Mouse (Mus musculus) intestine, postnatal 0 days (tissue): ENCODE results near the gene 9530003J23Rik. TPM values are rescaled to one million over a fixed set of nuclear protein-coding genes. Genes with fewer than 3 reads are reported as not detected.

ENCODE experiments used
- ATAC-seq: fragments of 200-750 bp; cut with Nextera tagmentation; 2 replicates; pipeline ENCODE4 v1.8.0; 2017; ENCODE audit warnings: mild to moderate bottlenecking, moderate TSS enrichment, moderate library complexity
- H3K27ac ChIP-seq: fragments of 300-500 bp; sonication (generic); 2 replicates; pipeline ENCODE4 v1.5.1; 2014; ENCODE audit warnings: mild to moderate bottlenecking, low read depth, low read length, moderate library complexity
- H3K27me3 ChIP-seq: fragments of 300-500 bp; sonication (generic); replicated peaks from 2 replicates; pipeline ENCODE4 v1.6.1; 2014; ENCODE audit warnings: low read length, mixed read lengths; ENCODE audit not compliant: control insufficient read depth, insufficient read depth
- H3K36me3 ChIP-seq: fragments of 300-500 bp; sonication (generic); 2 replicates; pipeline ENCODE4 v1.6.1; 2014; ENCODE audit warnings: mild to moderate bottlenecking, moderate library complexity; ENCODE audit not compliant: control insufficient read depth, insufficient read depth
- H3K4me1 ChIP-seq: fragments of 300-500 bp; sonication (generic); replicated peaks from 2 replicates; pipeline ENCODE4 v1.6.1; 2014; ENCODE audit warnings: antibody characterized with exemption, low read length, mixed read lengths; ENCODE audit not compliant: control insufficient read depth, insufficient read depth
- H3K4me2 ChIP-seq: fragments of 300-500 bp; sonication (generic); replicated peaks from 2 replicates; pipeline ENCODE4 v1.6.1; 2014; ENCODE audit warnings: low read depth, mild to moderate bottlenecking, moderate library complexity
- H3K4me3 ChIP-seq: fragments of 300-500 bp; sonication (generic); 2 replicates; pipeline ENCODE4 v1.5.1; 2014; ENCODE audit warnings: low read depth, low read length
- H3K9ac ChIP-seq: fragments of 300-500 bp; sonication (generic); 2 replicates; pipeline ENCODE4 v1.6.1; 2014; ENCODE audit warnings: mild to moderate bottlenecking, low read depth, low read length
- H3K9me3 ChIP-seq: fragments of 300-500 bp; sonication (generic); 2 replicates; pipeline ENCODE4 v1.6.1; 2016; ENCODE audit warnings: mixed run types; ENCODE audit not compliant: control insufficient read depth
- CTCF ChIP-seq: sonication (generic); IDR thresholded peaks from 2 replicates; pipeline ENCODE4 v1.5.1; 2016; ENCODE audit warnings: low read depth, mild to moderate bottlenecking, control low read depth, antibody characterized with exemption, moderate library complexity
- WGBS: fragments of 180-500 bp; shearing (Covaris S2); extraction: QIAGEN DNeasy Blood & Tissue Kit; methylation state at CpG from one replicate; pipeline ENCODE4 v1.1.7; 2014; 5-methylcytosine and 5-hydroxymethylcytosine counted together
- polyA plus RNA-seq: library from polyadenylated mRNA; unstranded; fragments of >200 nt; fragmentation: Nextera tagmentation; extraction: Ambion mirVana; gene quantifications from 2 replicates; pipeline ENCODE4 v1.2.1, GENCODE M21; 2015

Gene 9530003J23Rik
- polyA plus RNA-seq, 1 experiment from 2014 or later, result not detected

DNA sequence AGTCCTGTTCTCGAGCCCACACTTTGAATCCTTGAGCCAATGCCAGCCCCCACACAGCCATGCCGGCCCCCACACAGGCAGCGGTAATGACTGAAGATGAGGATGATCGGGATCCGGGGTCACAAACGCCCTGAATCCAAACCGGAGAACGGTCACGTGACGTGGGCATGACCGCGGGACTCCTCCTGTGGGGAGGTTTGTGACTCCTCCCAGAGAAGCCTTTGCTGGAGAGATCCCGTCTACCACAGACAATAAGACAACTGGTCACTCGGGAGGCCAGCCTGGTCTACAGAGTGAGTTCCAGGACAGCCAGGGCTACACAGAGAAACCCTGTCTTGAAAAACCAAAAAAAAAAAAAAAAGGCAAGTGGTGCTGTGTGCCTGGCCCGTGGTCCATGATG lies 30.3 kb downstream of the 9530003J23Rik start:
- no peaks in the 10 kb centered on the region; the same call in 1 of the 2 replicates for H3K4me1 ChIP-seq
- H3K27me3 ChIP-seq, result no peaks in the 10 kb centered on the region
- no peak overlapping the region for H3K4me2 ChIP-seq
- no peaks in the 10 kb centered on the region for H3K9me3 ChIP-seq
- no peak overlapping the region for H3K27ac ChIP-seq
- no peak for ATAC-seq
- WGBS, result 88% methylated on average over 15 of the region's 15 CpGs
- TF ChIP-seq CTCF, result no peak
- H3K4me3 ChIP-seq, result no peak overlapping the region
- H3K36me3 ChIP-seq, result 0 out of 2 replicates have a peak, but pooled peaks cover 2% of the 10 kb centered on the region
- H3K9ac ChIP-seq, result no peak overlapping the region

DNA sequence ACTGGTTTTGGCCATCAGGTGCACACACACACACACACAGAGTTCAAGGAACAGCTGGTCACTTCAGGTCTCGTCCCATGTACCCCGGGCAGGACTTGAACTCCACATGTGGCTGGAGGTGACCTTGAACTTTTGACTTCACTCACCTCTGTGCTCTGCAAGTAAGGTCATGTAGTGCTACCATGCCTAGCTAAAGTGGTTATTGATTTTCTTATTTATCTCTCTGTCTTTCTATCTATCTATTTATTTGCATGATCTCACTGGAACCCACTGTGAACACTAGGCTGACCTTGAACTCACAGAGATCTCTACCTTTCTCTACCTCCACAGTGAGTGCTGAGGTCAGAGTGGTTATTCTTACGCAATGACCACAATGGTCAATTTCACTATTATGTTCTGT lies 32.4 kb downstream of the 9530003J23Rik start:
- Histone ChIP-seq H3K9me3 (no peaks in the 10 kb centered on the region), H3K4me1 (no peaks in the 10 kb centered on the region; the same call in 1 of the 2 replicates), H3K4me2 (no peak overlapping the region), H3K9ac (no peak overlapping the region), H3K4me3 (no peak overlapping the region), H3K36me3 (no peaks in the 10 kb centered on the region), H3K27me3 (no peaks in the 10 kb centered on the region), H3K27ac (no peak overlapping the region)
- no peak for ATAC-seq
- WGBS, result 95% methylated on average over 3 of the region's 3 CpGs
- TF ChIP-seq CTCF, result no peak

DNA sequence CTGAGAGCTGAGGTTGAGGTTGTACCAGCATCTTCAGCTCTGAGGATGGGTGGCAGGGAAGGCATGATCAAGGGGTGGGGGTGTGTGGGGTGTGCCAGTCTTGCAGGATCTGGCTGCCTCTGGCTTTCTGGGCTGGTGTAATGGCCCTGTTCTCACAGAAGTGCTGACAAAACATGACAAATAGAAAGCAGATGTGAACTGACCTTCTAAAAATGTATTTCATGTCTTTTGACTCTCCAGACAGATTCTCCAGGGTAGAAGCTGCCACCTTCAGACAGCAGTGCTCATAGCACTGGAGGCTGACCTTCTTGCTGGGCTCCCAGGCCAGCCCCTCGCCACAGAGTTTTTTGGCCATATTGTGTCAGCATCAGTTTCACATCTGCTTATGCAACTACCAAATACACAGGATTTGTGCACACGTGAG lies 34.9 kb downstream of the 9530003J23Rik start:
- peak; percentile 54 for TF ChIP-seq CTCF
- Histone ChIP-seq H3K4me3 (no peak overlapping the region), H3K9ac (no peak overlapping the region), H3K27me3 (no peaks in the 10 kb centered on the region), H3K27ac (no peak overlapping the region), H3K36me3 (no peaks in the 10 kb centered on the region), H3K4me1 (no peaks in the 10 kb centered on the region; the same call in 1 of the 2 replicates), H3K4me2 (no peak overlapping the region), H3K9me3 (no peaks in the 10 kb centered on the region)
- ATAC-seq, result no peak
- WGBS, result 70% methylated on average over 2 of the region's 2 CpGs

DNA sequence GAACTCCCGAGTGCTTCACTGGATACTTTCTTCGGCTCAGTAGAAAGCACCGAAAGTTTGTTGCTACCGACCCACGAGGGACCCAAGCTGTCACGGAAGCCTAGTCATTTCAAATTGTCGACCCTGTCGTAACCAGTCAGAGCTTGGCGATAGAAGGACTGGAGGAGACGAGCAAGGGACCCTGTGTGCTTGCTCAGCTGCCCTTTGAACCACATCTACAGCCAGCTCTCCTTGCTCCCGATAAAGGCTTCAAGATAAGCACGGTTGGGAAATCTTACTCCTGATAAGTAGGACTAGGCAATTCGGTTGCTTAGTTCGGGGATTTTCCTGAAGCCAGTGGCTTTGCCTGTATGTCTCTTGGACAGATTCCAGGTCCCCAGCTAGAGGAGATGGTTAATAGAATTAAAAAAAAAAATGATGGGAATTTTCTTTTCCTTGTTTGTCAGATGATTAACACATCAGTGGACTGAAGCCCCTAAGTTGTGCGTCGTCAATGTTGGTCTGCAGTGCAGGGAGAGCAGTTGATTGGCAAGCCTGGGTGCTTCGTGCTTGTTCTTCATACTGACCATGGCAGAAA lies 35.4 kb downstream of the 9530003J23Rik start:
- no peak for TF ChIP-seq CTCF
- ATAC-seq, result peak; percentile 65
- H3K9ac ChIP-seq, result no peak overlapping the region
- no peaks in the 10 kb centered on the region for H3K36me3 ChIP-seq
- H3K27me3 ChIP-seq, result no peaks in the 10 kb centered on the region
- no peak overlapping the region for H3K4me3 ChIP-seq
- H3K4me2 ChIP-seq, result peak overlapping the region; percentile 24
- WGBS, result 26% methylated on average over 17 of the region's 17 CpGs
- no peaks in the 10 kb centered on the region for H3K9me3 ChIP-seq
- H3K4me1 ChIP-seq, result no peaks in the 10 kb centered on the region; the same call in 1 of the 2 replicates
- peak overlapping the region; percentile 50; the same call in 1 of the 2 replicates for H3K27ac ChIP-seq

DNA sequence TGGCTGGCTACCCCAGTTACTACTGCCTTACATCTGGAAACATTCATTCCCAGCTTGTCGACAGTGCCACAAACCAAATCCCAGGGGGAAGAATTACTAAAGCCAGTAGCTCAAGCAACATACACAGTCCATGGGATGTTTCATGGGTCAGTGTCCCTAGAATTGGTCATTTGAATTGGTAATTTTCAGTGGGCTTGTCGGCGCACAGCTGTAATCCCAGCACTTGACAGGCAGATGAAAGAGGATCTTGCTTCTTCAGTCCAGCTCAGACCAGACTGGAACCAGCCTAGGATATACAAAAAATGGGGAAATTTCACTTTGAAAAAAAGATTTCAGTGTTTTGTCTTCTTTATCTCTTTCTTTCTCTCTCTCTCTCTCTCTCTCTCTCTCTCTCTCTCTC lies 38.8 kb downstream of the 9530003J23Rik start:
- H3K4me3 ChIP-seq, result no peak overlapping the region
- 81% methylated on average over 3 of the region's 3 CpGs for WGBS
- H3K27ac ChIP-seq, result no peak overlapping the region
- no peaks in the 10 kb centered on the region; the same call in 1 of the 2 replicates for H3K4me1 ChIP-seq
- no peaks in the 10 kb centered on the region for H3K36me3 ChIP-seq
- no peak overlapping the region for H3K9ac ChIP-seq
- no peaks in the 10 kb centered on the region for H3K27me3 ChIP-seq
- H3K9me3 ChIP-seq, result no peaks in the 10 kb centered on the region
- TF ChIP-seq CTCF, result no peak
- ATAC-seq, result no peak
- H3K4me2 ChIP-seq, result no peak overlapping the region

DNA sequence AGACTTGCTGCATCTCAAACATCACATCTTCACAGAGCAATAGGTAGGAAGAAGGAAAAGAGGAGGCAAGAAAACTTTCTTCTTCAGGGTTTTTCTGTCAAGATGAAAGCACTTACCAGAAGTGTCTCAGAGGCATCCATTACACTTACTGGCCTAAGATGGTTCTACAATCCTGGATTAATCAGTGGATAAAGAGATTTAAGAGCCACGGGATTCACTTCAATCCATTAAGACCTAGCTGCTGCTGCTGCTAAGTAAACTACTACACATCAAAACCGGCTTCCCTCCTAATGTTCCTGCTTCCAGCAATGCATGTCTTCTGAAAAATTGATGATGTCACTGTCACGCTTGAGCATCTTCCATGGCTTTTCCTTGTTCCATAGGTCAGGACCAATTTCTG lies 41.8 kb downstream of the 9530003J23Rik start:
- H3K9ac ChIP-seq, result no peak overlapping the region

More for the DNA sequence above, 41.8 kb downstream of the 9530003J23Rik start:
- Histone ChIP-seq H3K27me3 (no peaks in the 10 kb centered on the region), H3K4me1 (no peaks in the 10 kb centered on the region), H3K9me3 (no peaks in the 10 kb centered on the region), H3K27ac (no peak overlapping the region), H3K36me3 (no peaks in the 10 kb centered on the region), H3K4me3 (no peak overlapping the region), H3K4me2 (no peak overlapping the region)
- no peak for ATAC-seq
- no peak for TF ChIP-seq CTCF
- 84% methylated on average over 3 of the region's 3 CpGs for WGBS
